Mouse (Mus musculus): ENCODE data around the gene Osbpl6.

GRCm38 (mm10) chr2:76439540-76439939 lies 33.2 kb downstream of the Osbpl6 start:
- TF ChIP-seq CTCF (IDR thresholded peaks at IDR 0.05) (no peak), POLR2A (IDR thresholded peaks at IDR 0.05; ENCODE audit: insufficient read depth, low read depth, low read length) (no peak)
